Mouse (Mus musculus): ENCODE data around the gene Trim59. TPM values are rescaled to one million over a fixed set of nuclear protein-coding genes. Genes with fewer than 3 reads are reported as not detected.

Gene Trim59
- polyA plus RNA-seq (2012; rRNA removed; ENCODE audit: low replicate concordance), result 0.29 and 1.9 TPM in 2 replicates

DNA sequence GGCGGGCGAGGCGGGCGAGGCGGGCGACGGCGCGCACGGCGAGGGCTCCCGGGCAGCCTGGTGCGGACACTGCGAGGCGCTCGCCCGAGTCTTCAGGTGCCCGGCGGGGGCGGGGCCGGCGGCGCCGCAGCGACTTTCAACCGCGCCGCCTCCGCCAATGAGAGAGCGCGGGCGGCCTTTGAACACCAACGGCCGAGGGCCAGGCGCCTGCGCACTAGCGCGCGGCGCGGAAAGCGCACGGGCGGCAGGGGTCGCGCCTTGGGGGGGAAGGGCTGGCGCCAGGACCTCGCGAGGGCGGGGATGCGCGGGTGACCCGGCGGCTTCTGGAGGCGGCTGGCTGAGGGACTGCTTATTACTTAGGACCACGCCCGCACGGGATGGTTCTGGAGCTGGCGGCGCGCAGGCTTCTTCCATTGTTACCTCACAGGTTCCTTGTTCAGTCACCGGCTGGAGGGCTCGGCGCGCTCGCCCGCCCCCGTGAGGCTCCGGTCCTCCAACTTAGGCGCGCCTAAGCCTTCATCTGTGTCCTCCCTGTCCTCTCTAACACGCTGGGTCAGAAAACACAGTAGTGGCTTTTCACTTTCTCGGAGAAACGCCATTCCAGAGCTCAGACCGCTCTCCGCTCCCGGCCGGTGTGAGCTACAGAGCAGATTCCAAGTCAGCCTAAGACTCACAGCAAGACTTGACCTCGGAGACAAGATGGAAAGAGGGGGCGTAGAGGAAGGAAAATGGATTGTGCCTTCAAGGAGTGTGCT lies at the start of gene Trim59:
Gene Trim59 (minus strand): TSS at position 111 of the 755 bp plus-strand sequence.

DNA sequence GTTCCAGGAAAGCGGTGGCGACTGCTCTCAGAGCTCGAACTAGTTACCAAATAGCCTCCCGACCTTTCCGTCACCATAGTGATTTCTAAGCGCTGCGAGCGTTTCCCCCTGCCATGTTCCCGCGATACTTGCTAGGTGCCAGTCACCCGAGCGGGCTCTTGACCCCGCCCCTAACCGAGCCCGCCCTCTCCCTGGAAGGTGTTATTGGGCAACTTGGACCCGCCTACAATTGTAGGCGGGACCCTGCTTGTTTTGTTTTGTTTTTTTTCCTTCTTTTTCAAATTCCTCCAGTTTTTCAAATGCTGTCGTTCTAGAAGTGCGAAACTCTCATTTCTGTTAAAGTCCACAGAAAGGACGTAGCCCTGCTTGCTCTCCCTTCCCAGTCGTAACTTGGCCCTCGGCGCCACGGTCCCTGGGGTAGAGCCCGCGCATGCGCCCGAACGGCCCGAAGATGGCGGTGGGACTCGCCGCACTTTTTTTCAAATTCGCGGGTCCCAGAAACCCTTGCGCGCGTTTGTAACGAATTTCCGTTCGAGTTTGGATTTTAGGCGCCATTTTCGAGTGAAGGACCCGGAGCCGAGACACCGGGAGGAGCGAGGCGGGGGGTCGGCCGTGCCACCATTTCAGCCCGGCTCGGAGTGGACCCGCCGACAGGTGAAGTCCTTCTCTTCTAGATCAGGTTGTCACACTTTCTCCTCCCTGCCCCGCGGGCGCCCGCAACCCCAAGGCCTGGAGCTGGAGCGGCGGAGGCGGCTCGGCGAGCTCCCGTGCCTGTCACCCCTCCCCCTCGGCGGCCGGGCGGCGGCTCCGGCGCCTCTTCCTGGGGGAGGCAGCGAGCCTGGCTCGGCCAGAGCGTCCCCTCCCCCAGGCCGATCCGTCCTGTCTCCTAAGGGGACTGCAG lies 39.9 kb downstream of the Trim59 start, which contains the start of the genes Ift80 and Smc4:
Gene Ift80 (minus strand): TSS at position 134 of the 901 bp plus-strand sequence.
Gene Smc4 (plus strand): TSS at position 302 of the 901 bp plus-strand sequence.

Other genes starting within 250 kb of the Trim59 start
- 0.04 and 0.36 TPM in 2 replicates for gene 1110032F04Rik, start 175.2 kb downstream of the Trim59 start, polyA plus RNA-seq (2012; rRNA removed; ENCODE audit: low replicate concordance)
- 2.6 and 4.1 TPM in 2 replicates for gene Ift80, start 40.2 kb downstream of the Trim59 start, polyA plus RNA-seq (2012; rRNA removed; ENCODE audit: low replicate concordance)
- 2.1 and 4.8 TPM in 2 replicates for gene Smc4, start 40.0 kb downstream of the Trim59 start, polyA plus RNA-seq (2012; rRNA removed; ENCODE audit: low replicate concordance)
- gene Kpna4, start 82.4 kb upstream of the Trim59 start, polyA plus RNA-seq (2012; rRNA removed; ENCODE audit: low replicate concordance), result 16.1 and 22.4 TPM in 2 replicates
- gene Arl14, start 177.7 kb upstream of the Trim59 start, polyA plus RNA-seq (2012; rRNA removed; ENCODE audit: low replicate concordance), result 0.42 TPM in 1 of 2 replicates, not detected in the other

All from subcutaneous adipose tissue, adult 2 months (tissue).